Mouse (Mus musculus) midbrain, embryonic 16.5 days (tissue): ENCODE data around the gene Rdh19. TPM values are rescaled to one million over a fixed set of nuclear protein-coding genes. Genes with fewer than 3 reads are reported as not detected.
"Not testable (repeated sequence)": the region's sequence is repeated elsewhere in the genome, so short reads cannot be mapped to it uniquely, and the experiment has no call there.

Experiments used
- ATAC-seq: fragments of 200-750 bp; cut with Nextera tagmentation; 2 replicates; pipeline ENCODE4 v1.8.0; 2017; ENCODE audit warnings: moderate TSS enrichment
- H3K27ac ChIP-seq: fragments of 300-500 bp; sonication (generic); 2 replicates; pipeline ENCODE4 v1.5.1; 2014; ENCODE audit warnings: mild to moderate bottlenecking, low read length, mixed read lengths
- H3K27me3 ChIP-seq: fragments of 300-500 bp; sonication (generic); 2 replicates; pipeline ENCODE4 v1.6.1; 2014; ENCODE audit warnings: low read depth, low read length, mixed read lengths; ENCODE audit not compliant: control insufficient read depth, insufficient read depth
- H3K36me3 ChIP-seq: fragments of 300-500 bp; sonication (generic); 2 replicates; pipeline ENCODE4 v1.6.1; 2014; ENCODE audit warnings: mild to moderate bottlenecking, low read length, moderate library complexity, mixed read lengths; ENCODE audit not compliant: control insufficient read depth, insufficient read depth
- H3K4me1 ChIP-seq: fragments of 300-500 bp; sonication (generic); 2 replicates; pipeline ENCODE4 v1.6.1; 2014; ENCODE audit warnings: mild to moderate bottlenecking, low read length, mixed read lengths; ENCODE audit not compliant: control insufficient read depth, insufficient read depth
- H3K4me2 ChIP-seq: fragments of 300-500 bp; sonication (generic); 2 replicates; pipeline ENCODE4 v1.6.1; 2014; ENCODE audit warnings: mild to moderate bottlenecking, low read length, mixed read lengths
- H3K4me3 ChIP-seq: fragments of 300-500 bp; sonication (generic); 2 replicates; pipeline ENCODE4 v1.5.1; 2014; ENCODE audit warnings: low read depth, mild to moderate bottlenecking, low read length, moderate library complexity, mixed read lengths
- H3K9ac ChIP-seq: fragments of 300-500 bp; sonication (generic); 2 replicates; pipeline ENCODE4 v1.6.1; 2014; ENCODE audit warnings: low read depth, low read length, mixed read lengths
- H3K9me3 ChIP-seq: fragments of 300-500 bp; sonication (generic); replicated peaks from 2 replicates; pipeline ENCODE4 v1.6.1; 2014; ENCODE audit warnings: mild to moderate bottlenecking, low read length, mixed read lengths; ENCODE audit not compliant: control insufficient read depth, poor library complexity, severe bottlenecking
- WGBS: fragments of 180-500 bp; shearing (Covaris S2); extraction: QIAGEN DNeasy Blood & Tissue Kit; methylation state at CpG from one replicate; pipeline ENCODE4 v1.1.7; 2014; 5-methylcytosine and 5-hydroxymethylcytosine counted together
- polyA plus RNA-seq: library from polyadenylated mRNA; unstranded; fragments of >200 nt; fragmentation: Nextera tagmentation; extraction: Ambion mirVana; gene quantifications from 2 replicates; pipeline ENCODE4 v1.2.1, GENCODE M21; 2015

The Rdh19 gene
- not detected in 2 replicates for polyA plus RNA-seq

- no peak within 1 kb of the TSS for H3K4me3 ChIP-seq
- no peaks in the 10 kb centered on the region for H3K27me3 ChIP-seq
- H3K27ac ChIP-seq, result no peak within 1 kb of the TSS
- WGBS, result 89% methylated on average over 1 of the region's 1 CpGs
- no peak within 1 kb of the TSS for H3K4me2 ChIP-seq
- H3K36me3 ChIP-seq, result no peaks in the 10 kb centered on the region
- H3K4me1 ChIP-seq, result no peaks in the 10 kb centered on the region
- H3K9me3 ChIP-seq, result no peaks in the 10 kb centered on the region
- no peak for ATAC-seq
- H3K9ac ChIP-seq, result no peak within 1 kb of the TSS
Observed at GRCm38 (mm10) chr10:127849628-127850027, at the start of gene Rdh19. TSS of gene Rdh19 (plus strand) at chr10:127849928.

- no peaks in the 10 kb centered on the region for H3K36me3 ChIP-seq
- H3K4me2 ChIP-seq, result no peak within 1 kb of the TSS
- H3K9ac ChIP-seq, result no peak within 1 kb of the TSS
- no peak for ATAC-seq
- no peak within 1 kb of the TSS for H3K27ac ChIP-seq
- H3K9me3 ChIP-seq, result no peaks in the 10 kb centered on the region
- 92% methylated on average over 6 of the region's 6 CpGs for WGBS
- no peaks in the 10 kb centered on the region for H3K27me3 ChIP-seq
- H3K4me3 ChIP-seq, result no peak within 1 kb of the TSS
- no peaks in the 10 kb centered on the region for H3K4me1 ChIP-seq
Observed at GRCm38 (mm10) chr10:127800891-127801290, 48.8 kb upstream of the Rdh19 start, which contains the start of gene Rdh16. TSS of gene Rdh16 (plus strand) at chr10:127801152.

GRCm38 (mm10) chr10:127801612-127802011 is 48.1 kb upstream of the Rdh19 start:
- no peak overlapping the region for H3K27ac ChIP-seq
- ATAC-seq, result no peak
- no peaks in the 10 kb centered on the region for H3K36me3 ChIP-seq
- no peaks in the 10 kb centered on the region for H3K9me3 ChIP-seq
- no peak overlapping the region for H3K4me2 ChIP-seq
- no peaks in the 10 kb centered on the region for H3K4me1 ChIP-seq
- 93% methylated on average over 2 of the region's 2 CpGs for WGBS
- H3K4me3 ChIP-seq, result no peak overlapping the region
- no peak overlapping the region for H3K9ac ChIP-seq
- no peaks in the 10 kb centered on the region for H3K27me3 ChIP-seq

- Histone ChIP-seq H3K4me3 (no peak overlapping the region), H3K27me3 (no peaks in the 10 kb centered on the region), H3K4me1 (no peaks in the 10 kb centered on the region), H3K27ac (no peak overlapping the region), H3K9ac (no peak overlapping the region), H3K4me2 (no peak overlapping the region), H3K9me3 (no peaks in the 10 kb centered on the region), H3K36me3 (no peaks in the 10 kb centered on the region)
- ATAC-seq, result no peak
- 84% methylated on average over 5 of the region's 5 CpGs for WGBS
Observed at GRCm38 (mm10) chr10:127802236-127802635, 47.5 kb upstream of the Rdh19 start.

- Histone ChIP-seq H3K4me2 (no peak overlapping the region), H3K9me3 (no peaks in the 10 kb centered on the region), H3K27me3 (no peaks in the 10 kb centered on the region), H3K4me1 (no peaks in the 10 kb centered on the region), H3K4me3 (no peak overlapping the region), H3K27ac (no peak overlapping the region), H3K36me3 (no peaks in the 10 kb centered on the region), H3K9ac (no peak overlapping the region)
- WGBS, result 50% methylated on average over 7 of the region's 7 CpGs
- ATAC-seq, result no peak
Observed at GRCm38 (mm10) chr10:127804416-127804815, 45.3 kb upstream of the Rdh19 start.

- peaks cover 2% of the 10 kb centered on the region for H3K9me3 ChIP-seq
- no peak overlapping the region for H3K4me2 ChIP-seq
- no peak overlapping the region for H3K9ac ChIP-seq
- H3K27me3 ChIP-seq, result no peaks in the 10 kb centered on the region
- H3K4me1 ChIP-seq, result no peaks in the 10 kb centered on the region
- H3K36me3 ChIP-seq, result no peaks in the 10 kb centered on the region
- no peak for ATAC-seq
- H3K27ac ChIP-seq, result no peak overlapping the region
- no peak overlapping the region for H3K4me3 ChIP-seq
Observed at GRCm38 (mm10) chr10:127815888-127816287, 33.8 kb upstream of the Rdh19 start.

- not testable (repeated sequence) for H3K4me1 ChIP-seq, H3K27ac ChIP-seq, H3K27me3 ChIP-seq, H3K9ac ChIP-seq, H3K4me3 ChIP-seq, ATAC-seq, H3K36me3 ChIP-seq, H3K4me2 ChIP-seq, H3K9me3 ChIP-seq
- 79% methylated on average over 4 of the region's 4 CpGs for WGBS
Observed at GRCm38 (mm10) chr10:127817268-127817910, 32.3 kb upstream of the Rdh19 start.

- H3K9ac ChIP-seq, H3K27ac ChIP-seq, H3K4me1 ChIP-seq, H3K4me2 ChIP-seq, H3K9me3 ChIP-seq, ATAC-seq, H3K36me3 ChIP-seq, H3K4me3 ChIP-seq, H3K27me3 ChIP-seq: not testable (repeated sequence)
- WGBS, result 93% methylated on average over 2 of the region's 2 CpGs
Observed at GRCm38 (mm10) chr10:127821806-127822205, 27.9 kb upstream of the Rdh19 start.

GRCm38 (mm10) chr10:127825386-127825785 is 24.3 kb upstream of the Rdh19 start:
- Histone ChIP-seq H3K9me3 (peaks cover 4% of the 10 kb centered on the region), H3K9ac (no peak overlapping the region), H3K36me3 (no peaks in the 10 kb centered on the region), H3K4me1 (no peaks in the 10 kb centered on the region), H3K27me3 (no peaks in the 10 kb centered on the region), H3K27ac (no peak overlapping the region), H3K4me3 (no peak overlapping the region), H3K4me2 (no peak overlapping the region)
- ATAC-seq, result no peak
- WGBS, result 84% methylated on average over 6 of the region's 6 CpGs
